Mouse (Mus musculus) bone marrow, adult 2 months (tissue): ENCODE results near the gene Dpf1.

Experiments used
- CTCF ChIP-seq: fragments of 200-500 bp; IDR thresholded peaks from 2 replicates; pipeline ENCODE4 v1.5.1; 2011; ENCODE audit warnings: low read length, control low read depth; ENCODE audit not compliant: control insufficient read depth, insufficient read depth
- POLR2A ChIP-seq: fragments of 200-500 bp; IDR thresholded peaks from 2 replicates; pipeline ENCODE4 v1.6.1; 2011; ENCODE audit warnings: low read depth, mild to moderate bottlenecking, control low read depth, low read length, borderline replicate concordance; ENCODE audit not compliant: control insufficient read depth

DNA sequence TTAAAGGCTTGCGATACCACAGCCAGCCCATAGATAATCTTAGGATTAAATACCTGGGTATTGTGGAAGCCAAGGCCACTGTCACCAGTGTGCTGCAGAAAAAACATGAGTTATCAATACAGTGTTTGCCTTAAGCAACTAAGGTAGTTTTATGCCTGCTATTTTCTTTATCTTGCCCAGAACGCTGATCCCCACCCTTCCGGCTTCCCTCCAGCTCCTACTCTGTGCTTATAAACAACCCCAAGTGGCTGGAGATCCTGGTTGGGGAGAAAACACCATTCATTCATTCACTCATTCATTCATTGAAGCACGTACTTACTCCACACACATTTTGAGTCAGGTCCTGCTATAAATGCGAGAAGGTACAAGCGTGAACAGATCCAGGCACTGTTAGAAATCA is 19.2 kb upstream of the Dpf1 start:
- no peak for TF ChIP-seq POLR2A
- TF ChIP-seq CTCF = no peak
